Mouse (Mus musculus) adrenal gland (tissue): ENCODE results near the gene Fam234a.
"Not testable (repeated sequence)": the region's sequence is repeated elsewhere in the genome, so short reads cannot be mapped to it uniquely, and the experiment has no call there.

ENCODE experiments used
- intact Hi-C: fragments of 180-260 bp; cut with DNase I; formaldehyde crosslinking; loops from one replicate; pipeline ENCODE4 v1.15.1; 2025
- long read RNA-seq, 2 experiments: library from polyadenylated mRNA; unstranded; transcript quantifications; one replicate each; pipeline ENCODE4 v2.0.0; 2020; ENCODE audit warnings: borderline replicate concordance in 1 of 2; ENCODE audit not compliant: insufficient replicate concordance in 1 of 2

Gene Fam234a
- long read RNA-seq, experiment 1, transcript Fam234a-201 (13 exons, 3,714 nt), result minor isoform, 11 of 75 reads
- long read RNA-seq, experiment 1, transcript Fam234a-202 (12 exons, 2,629 nt), result major isoform, 18 of 75 reads
- long read RNA-seq, experiment 1, transcript Fam234a-206 (12 exons, 2,749 nt), result minor isoform, 11 of 75 reads
- long read RNA-seq, experiment 1, transcript Fam234a-209 (13 exons, 2,833 nt), result minor isoform, 5 of 75 reads
- long read RNA-seq, experiment 1, partial matches to known transcripts, result 19 of 75 reads
- long read RNA-seq, experiment 1, other reads (novel, unspliced or antisense), result 9 of 75 reads
- long read RNA-seq, experiment 2, transcript Fam234a-201 (13 exons, 3,714 nt), result minor isoform, 8 of 60 reads
- long read RNA-seq, experiment 2, transcript Fam234a-206 (12 exons, 2,749 nt), result minor isoform, 6 of 60 reads
- long read RNA-seq, experiment 2, transcript Fam234a-202 (12 exons, 2,629 nt), result major isoform, 14 of 60 reads
- long read RNA-seq, experiment 2, partial matches to known transcripts, result 12 of 60 reads
- long read RNA-seq, experiment 2, other reads (novel, unspliced or antisense), result 11 of 60 reads

DNA sequence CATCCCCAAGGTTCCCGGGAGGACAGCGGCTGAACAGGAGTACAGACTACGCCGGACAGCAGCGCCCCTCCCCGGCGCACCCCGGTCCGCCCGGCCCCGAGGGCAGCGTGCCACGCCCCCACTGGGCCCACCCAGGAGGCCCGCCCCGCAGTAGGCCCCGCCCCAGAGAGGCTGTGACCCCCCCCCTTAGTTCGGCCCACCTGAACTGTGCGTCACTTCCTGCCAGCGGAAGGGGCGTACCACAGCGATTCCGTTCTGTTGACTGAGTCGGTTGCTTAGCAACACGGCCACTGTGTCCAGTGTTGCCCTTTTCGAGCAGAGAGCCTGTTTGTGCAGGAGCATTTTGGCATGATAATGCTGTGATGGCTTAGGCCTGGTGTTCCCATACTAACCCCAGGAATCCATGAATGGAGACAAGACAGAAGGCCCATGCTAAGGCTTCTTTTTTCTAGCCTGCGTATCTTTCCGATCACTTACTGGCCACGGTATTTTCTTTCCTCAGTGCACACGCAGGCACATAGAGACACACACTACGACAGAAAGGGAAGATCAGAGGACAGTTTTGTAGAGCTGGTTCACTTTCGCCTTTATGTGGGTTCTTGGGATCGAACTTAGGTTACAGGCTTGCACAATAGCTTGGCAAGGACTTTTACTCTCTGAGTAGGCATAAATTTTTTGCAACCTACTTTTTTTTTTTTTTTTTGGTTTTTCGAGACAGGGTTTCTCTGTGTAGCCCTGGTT lies at the start of gene Fam234a:
Gene Fam234a, minus strand, starts transcription at position 142 of the 741 bp plus-strand sequence.
- intact Hi-C loops, result loop anchor here (5.0 kb wide), 2 partner anchors 42 to 122 kb away; partner anchors contain the start of genes Mrpl28 and Rgs11

DNA sequence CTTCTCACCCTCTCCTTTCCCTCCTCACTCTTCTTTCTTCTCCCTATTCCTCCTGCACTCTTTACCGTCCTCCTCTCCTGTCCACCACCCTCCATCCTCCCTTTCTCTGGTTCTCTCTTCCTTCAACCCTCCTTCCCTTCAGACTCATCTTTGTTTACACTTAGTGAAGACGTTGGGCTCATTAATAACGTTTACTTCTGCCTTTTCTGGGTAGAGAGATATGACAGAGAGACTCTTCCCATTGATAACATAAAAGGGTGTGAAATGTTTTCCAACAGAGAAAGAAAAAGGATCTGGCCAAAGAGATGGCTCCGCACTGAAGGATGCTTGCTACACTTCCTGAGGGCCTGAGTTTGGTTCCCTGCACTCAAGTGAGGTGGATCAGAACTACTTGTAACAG lies 45.4 kb upstream of the Fam234a start:
- intact Hi-C loops, result no loop called here

DNA sequence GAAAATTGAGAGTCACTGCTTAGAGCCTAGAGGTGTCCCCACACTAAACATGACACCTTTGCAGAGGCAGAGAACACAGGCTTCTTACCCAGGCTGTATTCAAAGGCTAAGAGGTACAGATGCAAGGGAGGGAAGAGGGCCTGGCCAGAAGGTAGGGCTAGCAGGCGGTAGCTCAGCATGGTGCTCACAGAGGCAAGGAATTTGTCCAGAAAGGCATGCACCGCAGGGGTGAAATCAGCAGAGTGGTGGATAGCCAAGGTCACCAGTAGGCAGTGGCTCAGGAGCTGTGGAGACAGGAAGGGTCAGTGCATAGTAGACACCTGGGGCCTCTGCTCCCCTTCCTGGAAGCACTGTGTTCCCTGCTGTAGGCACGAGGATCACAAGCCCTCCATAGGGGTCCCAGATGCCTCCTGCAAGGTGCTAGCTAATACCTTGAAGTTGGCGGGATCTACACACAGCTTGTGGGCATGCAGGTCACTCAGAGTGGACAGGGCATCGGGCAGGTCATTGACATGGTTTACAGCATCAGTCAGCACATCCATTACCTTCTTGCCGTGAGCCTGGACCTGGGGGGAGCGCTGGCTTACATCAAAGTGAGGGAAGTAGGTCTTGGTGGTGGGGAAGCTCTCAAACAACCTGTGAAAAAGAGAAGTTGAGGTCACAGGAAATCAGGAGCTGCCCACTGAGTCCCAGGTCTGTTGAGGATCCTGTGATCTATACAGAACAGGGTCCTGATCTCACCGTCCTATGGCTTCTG lies 42.3 kb upstream of the Fam234a start:
- intact Hi-C loops, result no loop called here

DNA sequence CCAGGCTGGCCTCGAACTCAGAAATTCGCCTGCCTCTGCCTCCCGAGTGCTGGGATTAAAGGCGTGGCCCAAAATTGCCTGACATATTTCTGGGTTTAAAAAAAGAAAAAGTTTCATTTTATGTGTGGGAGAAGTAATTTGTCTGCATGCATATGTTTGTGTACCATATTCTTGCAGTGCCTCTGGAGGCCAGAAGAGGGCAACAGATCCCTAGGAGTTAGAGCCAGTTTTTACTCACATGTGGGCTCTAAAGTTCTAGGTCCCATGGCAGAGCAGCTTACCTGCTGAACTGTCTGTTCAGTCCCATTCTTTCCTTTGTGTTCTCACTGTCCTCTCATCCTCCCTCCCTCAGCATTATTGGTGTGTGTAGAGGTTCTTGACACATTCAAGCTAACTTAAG lies 32.7 kb upstream of the Fam234a start:
- intact Hi-C loops, result no loop called here

DNA sequence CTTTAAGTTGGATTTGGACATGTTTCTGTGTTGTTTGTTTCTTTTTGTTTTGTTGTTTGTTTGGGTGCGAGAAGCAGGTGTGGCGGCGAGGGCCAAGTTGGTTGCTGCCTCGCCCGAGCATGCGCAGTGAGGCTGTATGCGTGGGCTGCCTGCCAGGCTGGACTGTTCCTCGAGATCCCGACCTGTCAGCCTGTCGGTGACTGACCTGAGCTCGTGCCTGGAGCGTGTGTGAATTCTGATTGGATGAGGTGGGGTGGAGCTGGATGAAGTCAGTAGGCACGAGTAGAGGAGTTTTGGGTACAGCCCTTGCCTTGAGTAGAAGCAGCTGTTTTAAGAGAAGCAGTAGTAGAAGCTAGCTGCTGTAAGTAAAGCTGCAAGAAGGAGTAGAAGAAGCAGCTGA lies 31.9 kb upstream of the Fam234a start:
- intact Hi-C loops, result no loop called here

DNA sequence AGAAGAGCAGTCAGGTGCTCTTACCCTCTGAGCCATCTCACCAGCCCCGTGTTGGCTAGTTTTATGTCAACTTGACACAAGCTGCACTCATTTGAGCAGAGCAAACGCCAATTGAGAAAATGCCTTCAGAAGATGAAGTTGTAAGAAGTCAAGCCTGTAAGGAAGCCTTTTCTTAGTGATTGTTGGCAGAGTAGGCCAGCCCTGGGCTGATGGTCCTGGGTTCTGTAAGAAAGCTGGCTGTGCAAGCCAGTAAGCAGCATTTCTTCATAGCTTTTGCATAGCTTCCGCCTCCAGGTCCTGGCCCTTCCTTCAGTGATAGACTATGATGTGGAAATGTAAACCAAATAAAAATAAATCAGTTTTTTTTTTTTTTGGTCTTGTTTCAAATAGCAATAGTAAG lies 28.5 kb upstream of the Fam234a start:
- intact Hi-C loops, result no loop called here

DNA sequence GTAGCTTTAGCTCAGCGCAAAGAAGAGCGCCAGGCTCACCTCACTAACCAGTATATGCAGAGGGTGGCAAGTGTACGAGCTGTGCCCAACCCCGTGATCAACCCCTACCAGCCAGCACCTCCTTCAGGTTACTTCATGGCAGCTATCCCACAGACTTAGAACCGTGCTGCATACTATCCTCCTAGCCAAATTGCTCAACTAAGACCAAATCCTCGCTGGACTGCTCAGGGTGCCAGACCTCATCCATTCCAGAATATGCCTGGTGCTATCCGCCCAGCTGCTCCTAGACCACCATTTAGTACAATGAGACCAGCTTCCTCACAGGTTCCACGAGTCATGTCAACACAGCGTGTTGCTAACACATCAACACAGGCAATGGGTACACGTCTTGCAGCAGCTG lies 25.5 kb upstream of the Fam234a start:
- intact Hi-C loops, result not testable (repeated sequence)

DNA sequence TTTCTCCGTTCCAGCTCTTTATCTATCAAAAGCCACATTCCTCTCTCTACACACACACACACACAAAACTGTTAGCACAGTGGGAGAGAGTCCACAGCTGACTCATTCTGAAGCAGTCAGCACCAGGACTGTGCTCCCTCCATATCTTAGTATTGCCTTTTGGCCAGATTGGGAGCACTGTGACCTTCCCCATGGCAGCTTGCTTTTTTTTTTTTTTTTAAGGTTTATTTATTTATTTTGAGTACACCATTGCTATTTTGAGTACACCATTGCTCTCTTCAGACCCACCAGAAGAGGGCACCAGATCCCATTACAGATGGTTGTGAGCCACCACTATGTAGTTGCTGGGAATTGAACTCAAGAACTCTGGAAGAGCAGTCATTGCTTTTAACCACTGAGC lies 24.8 kb upstream of the Fam234a start:
- intact Hi-C loops, result no loop called here

DNA sequence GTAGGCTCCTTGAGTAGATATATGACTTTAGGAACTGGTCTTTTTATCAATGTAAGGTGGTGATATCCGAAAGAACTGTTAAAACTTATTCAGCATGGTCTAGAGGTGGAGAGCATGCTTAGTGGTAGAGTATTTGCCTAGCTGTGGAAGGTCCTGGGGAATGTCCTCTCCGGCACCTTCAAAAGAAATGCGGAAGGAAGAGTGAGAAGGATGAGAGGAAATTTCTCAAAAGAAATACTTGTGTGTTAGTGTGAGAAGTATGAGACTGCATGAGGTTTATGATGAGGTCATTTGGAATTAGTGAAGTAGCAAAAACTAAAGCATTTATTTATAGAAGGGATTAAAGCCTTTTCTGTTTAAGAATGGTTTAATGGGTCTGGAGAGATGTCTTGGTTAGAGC lies 18.3 kb upstream of the Fam234a start:
- intact Hi-C loops, result no loop called here

DNA sequence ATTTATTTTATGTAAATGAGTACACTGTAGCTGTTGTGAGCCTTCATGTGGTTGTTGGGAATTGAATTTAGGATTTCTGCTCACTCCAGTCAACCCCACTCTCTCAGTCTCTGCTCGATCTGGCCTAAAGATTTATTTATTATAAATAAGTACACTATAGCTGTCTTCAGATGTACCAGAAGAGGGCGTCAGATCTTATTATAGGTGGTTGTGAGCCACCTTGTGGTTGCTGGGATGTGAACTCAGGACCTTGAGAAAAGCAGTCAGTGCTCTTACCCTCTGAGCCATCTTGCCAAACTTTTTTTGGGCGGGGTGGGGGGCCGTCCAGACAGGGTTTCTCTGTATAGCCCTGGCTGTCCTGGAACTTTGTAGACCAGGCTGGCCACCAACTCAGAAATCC lies 17.8 kb upstream of the Fam234a start:
- intact Hi-C loops, result no loop called here

DNA sequence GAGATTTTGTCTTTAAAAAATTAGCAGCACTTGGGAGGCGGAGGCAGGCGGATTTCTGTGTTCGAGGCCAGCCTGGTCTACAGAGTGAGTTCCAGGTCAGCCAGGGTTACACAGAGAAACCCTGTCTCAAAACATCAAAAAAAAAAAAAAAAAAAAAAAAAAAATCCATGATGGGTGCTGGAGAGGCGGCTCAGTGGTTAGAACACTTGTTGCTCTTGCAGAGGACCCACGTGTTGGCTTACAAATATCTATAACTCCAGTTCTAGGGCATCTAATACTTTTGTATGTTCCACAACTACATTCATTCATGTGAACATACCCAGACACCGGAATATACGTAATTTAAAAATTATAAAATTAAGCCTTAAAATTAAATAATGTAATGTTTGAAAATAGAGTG lies 11.3 kb upstream of the Fam234a start:
- intact Hi-C loops, result no loop called here

DNA sequence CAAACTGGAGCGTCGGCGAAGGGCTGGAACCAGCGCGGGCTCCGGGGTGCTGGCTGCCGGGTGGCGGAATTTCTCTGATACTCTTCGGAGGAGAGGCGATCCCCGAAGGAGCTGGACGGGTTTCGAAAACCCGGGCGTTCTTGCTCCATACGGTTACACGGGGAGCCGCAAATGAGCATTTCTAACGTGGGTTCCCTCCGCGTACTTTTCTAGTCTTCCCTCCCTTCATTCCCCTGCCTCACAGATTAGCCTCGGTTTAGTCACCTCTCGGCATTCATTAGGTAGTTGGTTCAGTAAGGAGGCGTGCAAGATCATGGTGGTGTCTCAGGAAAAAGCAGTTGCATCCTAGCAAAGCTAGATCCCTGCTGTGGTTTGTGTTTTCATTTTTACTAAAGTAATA lies 9.4 kb upstream of the Fam234a start:
- intact Hi-C loops, result no loop called here

DNA sequence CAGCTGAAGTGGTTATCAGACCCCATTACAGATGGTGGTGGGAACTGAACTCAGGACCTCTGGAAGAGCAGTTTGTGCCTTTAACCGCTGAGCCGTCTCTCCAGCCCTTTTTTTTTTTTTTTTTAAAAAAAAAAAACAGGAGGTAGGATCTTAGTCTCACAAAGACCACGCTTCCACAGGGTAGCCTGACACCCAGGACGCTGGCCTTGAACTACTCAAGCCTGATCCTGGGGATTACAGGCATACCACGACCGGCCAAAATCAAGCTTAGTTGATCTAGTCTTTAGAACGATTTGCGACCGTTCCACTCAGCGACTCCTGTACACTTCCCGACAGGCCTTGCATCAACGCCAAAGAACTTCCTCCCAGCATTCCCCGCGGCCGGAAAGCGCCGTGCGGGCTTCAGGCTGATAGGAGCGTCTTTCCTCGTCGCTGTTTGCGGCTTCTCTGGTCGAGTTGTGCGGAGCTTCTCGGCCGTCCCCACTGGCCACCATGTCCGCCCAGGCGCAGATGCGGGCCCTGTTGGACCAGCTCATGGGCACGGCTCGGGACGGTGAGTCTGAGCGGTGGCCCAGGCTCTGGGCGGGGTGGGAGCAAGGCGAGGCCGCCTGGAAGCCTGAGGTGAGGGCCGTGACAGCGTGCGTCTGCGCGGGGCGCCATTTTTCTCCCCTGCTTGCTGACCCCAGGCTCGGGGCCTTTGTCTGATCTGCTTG lies 8.7 kb upstream of the Fam234a start, which contains the start of gene Luc7l:
Gene Luc7l, plus strand, starts transcription at position 358 of the 713 bp plus-strand sequence.
- intact Hi-C loops, result no loop called here

DNA sequence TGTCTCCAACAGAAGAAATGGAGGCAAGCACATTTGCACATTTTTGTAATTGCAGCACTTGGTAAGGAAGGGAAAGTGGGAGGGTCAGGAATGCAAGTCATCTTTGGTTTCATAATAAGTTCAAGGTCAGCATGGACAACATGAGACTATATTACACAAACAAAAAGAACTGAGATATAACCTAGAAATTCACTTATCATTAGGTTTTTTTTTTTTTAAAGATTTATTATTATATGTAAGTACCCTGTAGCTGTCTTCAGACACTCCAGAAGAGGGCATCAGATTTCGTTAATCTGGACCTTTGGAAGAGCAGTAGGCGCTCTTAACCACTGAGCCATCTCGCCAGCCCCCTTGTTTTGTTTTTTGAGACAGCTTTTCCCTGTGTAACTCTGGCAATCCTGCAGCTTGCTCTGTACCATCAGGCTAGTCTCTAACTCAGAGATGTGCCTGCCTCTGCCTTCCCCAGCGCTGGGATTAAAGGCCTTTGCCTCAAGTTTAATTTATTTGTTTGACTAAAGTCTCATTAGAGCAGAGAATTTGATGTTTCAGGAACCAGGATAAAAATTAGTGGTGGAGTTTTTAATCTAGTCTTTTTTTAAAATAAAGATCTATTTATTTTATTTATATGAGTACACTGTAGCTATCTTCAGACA lies 8.0 kb upstream of the Fam234a start:
- intact Hi-C loops, result no loop called here

DNA sequence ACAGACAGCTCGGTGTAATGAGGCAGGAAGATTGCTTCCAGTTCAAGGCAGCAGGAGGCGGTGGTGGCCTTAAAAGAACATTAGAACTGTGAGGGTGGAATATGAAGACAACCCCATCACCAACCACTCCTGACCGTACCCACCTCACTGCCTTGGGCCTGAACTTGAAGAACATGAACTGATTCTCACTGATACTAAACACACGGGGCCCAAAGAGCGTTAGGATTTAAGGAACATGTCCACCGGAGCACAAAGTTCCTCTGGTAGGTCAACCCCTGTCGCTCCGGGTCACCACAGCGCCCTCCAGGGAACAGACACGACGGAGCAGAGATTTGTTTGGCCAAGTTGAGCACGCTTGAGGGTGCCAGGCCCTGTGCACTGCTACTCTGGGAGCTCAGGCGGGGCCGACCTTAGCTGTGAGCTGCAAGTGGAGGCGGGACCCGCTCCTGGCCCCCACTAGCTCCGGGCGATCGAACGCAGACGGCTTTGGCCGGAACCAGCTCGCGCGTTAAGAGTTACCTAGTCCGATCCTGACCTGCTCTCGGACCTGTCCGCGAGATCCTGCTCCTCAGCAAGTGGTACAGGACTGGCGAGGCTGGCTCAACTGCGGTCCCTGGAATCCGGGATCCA lies 456 bp downstream of the Fam234a start:
- intact Hi-C loops, result loop anchor here (5.0 kb wide), 2 partner anchors 41 to 121 kb away; partner anchors contain the start of genes Mrpl28 and Rgs11

DNA sequence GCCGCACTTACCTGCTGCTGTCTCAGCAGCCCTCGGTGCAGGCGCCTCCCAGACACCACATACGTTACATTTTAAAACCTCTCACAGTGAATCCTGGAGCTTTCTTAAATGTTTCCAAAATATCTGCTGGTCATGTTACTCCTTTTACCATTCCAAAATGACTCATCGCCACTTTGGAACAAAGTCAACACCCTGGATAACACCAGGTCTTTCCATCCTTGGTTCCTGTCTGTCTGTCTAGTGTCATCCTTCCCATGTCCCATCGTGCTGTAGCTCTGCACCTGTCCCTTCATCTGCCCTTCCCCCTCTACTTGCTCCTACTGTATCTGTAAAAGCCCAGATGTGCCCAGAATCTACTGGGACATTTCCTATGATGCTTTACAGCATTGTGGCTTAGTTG lies 3.1 kb downstream of the Fam234a start:
- intact Hi-C loops, result loop anchor here (5.0 kb wide), 2 partner anchors 39 to 119 kb away; partner anchors contain the start of genes Mrpl28 and Rgs11

DNA sequence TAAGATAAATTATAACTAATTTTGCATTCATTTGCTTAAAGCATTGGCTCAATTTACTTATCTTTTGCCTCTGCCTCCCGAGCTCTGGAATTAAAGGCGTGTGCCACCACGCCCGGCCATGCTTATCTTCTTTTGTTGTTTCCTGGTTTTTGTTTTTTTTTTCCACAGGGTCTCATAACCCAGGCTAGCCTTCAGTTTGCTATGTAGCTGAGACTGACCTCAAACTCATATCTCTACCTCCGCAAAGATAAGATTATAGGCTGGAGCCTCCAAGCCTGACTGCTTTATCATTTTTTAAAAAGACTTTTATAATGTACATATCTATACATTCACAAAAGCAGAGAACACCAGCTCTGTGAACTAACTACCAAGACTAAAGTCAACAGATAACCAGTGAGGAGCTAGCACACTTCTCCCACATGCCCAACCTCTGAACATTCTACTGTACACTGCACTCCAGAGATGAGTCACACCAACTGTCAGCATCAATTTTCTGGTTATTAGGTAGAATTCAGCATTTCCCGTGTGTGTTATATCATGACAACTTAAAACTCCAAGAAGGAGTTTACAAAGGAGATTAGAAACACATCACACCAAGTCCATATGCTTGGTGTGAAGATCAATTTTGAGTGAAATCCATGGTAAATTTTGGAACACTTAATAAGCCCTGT lies 3.8 kb downstream of the Fam234a start:
- intact Hi-C loops, result loop anchor here (5.0 kb wide), 2 partner anchors 38 to 118 kb away; partner anchors contain the start of genes Mrpl28 and Rgs11

DNA sequence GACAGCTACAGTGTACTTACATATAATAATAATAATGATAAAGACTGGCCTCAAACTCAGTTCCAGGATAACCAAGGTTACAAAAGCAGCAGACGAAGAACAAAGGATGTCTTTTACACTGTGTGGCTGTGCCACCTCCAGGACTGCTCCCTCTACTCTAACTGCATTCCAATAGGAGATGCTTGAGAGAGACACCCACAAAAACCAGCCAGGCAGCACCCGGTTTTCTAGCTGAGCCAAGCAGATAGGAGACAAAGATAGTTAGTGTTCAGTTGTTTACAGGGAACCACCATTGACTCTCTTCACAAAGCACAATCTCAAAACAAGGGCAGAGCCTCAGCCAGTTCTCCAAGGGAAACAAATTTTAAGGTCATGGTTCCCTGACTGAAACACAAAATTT lies 4.5 kb downstream of the Fam234a start:
- intact Hi-C loops, result no loop called here

DNA sequence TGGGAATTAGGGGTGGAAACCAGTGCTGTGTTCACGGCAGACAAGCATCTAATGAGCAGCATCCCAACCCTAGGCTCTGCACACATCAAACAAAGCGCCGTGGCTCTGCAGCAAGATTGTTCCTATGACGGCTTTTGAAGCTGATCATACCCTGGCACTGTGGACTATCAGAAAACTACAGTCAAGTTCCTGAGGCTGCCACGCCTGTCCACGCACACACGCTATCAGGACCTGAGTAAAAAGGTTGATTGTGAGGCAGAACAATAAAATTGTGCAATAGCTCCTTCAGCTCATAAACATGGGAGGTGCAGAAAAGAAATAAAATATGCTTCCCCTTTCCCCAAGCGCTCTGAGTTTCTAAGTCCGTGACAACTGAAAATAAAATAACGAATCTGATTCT lies 6.4 kb downstream of the Fam234a start:
- intact Hi-C loops, result no loop called here
